Mouse (Mus musculus) natural killer cell, adult 2 months (primary cell): ENCODE measurements around the gene Rtn4rl1.

ENCODE experiments used
- DNase-seq, 2 experiments: peaks; one replicate each; pipeline ENCODE4 v3.0.0; 2022; ENCODE audit warnings: low spot score in 2 of 2

Rtn4rl1 gene

DNA sequence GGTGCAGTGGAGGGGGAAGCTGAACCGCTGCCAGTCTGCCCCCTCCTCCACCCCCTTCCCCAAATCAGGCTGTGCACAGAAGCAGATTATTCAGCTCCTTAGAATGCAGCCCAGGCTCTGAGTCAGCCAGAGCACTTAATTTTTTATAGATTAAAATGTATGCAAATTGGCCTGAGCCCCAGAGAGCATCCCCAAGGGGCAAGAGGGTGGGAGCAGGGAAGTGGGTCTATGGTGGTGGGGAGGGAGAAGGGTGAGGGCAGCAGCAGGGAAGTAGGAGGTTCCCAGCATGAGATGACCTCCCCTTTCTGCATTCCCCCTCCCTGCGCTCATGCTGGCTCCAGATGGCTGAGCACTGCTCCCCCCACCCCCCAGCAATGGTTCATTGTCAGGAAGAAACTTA is 8.6 kb upstream of the Rtn4rl1 start:
- DNase-seq = peak in 1 of 2 experiments; percentile 50

DNA sequence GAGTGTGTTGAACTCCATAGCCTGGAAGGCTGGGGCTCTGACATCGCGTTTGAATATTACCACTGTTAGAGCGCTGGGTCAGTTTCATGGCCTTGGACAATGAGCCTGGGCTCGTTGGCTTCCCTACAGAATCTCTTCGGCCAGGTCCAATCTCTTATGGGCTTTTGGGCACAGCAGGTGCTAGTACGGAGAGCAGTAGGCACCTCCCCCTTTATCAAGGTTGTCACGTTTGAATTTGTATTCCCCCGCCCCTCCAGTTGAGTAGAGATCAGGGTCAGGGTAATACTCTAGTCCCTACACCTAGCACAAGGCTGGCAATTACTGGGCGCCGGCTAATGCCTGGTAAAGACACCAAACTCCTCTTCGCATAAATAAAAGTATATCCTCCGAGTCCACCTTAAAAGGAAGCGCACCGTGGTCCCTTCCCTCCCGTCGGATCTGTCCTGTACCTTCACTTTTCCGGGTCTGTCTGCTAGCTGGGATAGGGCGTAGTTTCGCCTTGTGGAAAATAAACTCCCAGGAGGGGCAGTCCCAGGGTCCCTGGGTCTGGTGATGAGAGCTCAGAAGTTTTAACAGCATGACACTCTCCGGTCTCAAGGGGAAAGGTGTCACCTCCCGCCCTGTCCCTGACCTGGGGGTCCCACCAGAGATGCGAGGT is 3.7 kb upstream of the Rtn4rl1 start:
- DNase-seq = no peak

DNA sequence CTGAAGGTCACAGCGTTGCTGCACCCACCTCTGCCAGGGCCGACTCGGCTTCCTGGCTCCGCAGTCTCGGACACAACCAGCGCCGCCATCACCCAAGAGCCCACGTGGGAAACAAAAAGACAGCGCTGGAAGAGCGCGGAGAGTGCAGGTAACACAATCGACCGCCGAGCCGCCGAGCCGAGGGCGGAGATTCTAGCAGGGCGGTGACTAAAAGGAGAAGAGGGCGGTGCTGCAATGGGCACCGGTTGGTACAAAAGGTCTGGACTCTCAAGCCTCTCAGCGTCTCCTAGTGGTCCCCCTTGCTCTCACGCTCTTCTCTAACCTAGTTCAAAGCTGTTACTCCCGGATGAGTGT is 3.2 kb upstream of the Rtn4rl1 start:
- peak; percentile 70 to 82 for DNase-seq

DNA sequence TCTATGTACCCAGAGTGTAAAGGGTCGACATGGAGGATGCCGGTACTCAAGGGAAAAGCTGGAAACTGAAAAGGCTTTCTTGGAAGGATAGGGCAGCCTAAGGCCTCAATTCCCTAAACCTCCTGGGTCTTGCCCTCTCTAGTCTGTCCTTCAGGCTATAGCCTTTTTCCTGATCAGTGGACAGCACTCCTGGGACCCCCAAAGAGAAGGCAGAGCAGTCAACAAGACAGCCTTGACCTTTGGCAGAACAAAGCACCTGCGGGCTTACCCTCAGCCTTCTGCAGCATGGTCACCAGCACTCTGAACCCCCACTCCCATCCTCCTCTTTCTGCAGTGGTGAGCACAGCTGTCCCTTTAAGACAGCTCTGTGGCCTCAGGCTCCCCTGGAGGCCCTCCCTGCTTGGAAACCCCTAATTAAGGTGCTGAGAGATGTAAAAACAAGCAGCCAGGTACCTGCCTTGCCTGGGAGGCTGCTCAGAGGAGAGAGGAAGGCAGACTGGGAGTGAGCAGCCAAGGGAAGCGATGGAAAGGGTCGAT is 2.6 kb upstream of the Rtn4rl1 start, which contains the start of gene Dph1:
Gene Dph1 (minus strand): TSS at position 337 of the 537 bp plus-strand sequence.
- DNase-seq = no peak

DNA sequence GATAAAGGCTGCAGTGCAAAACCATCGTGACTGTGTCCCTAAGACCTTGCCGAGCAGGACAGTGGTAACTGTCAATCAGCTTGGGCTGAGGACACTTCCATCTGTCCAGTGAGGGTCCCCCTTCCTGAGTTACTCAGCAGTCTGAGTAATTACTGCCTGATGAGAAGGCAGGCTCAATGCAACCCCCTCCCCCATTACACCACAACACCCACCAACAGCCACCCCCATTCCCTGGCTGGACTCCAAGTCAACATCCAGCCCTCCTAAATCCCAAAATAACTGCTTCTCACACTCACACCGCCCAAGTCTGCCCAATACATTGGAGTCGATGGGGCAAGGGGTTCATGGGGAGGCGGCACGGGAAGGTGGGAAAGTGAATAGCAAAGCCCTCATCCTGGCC is 1.7 kb upstream of the Rtn4rl1 start:
- DNase-seq = no peak

DNA sequence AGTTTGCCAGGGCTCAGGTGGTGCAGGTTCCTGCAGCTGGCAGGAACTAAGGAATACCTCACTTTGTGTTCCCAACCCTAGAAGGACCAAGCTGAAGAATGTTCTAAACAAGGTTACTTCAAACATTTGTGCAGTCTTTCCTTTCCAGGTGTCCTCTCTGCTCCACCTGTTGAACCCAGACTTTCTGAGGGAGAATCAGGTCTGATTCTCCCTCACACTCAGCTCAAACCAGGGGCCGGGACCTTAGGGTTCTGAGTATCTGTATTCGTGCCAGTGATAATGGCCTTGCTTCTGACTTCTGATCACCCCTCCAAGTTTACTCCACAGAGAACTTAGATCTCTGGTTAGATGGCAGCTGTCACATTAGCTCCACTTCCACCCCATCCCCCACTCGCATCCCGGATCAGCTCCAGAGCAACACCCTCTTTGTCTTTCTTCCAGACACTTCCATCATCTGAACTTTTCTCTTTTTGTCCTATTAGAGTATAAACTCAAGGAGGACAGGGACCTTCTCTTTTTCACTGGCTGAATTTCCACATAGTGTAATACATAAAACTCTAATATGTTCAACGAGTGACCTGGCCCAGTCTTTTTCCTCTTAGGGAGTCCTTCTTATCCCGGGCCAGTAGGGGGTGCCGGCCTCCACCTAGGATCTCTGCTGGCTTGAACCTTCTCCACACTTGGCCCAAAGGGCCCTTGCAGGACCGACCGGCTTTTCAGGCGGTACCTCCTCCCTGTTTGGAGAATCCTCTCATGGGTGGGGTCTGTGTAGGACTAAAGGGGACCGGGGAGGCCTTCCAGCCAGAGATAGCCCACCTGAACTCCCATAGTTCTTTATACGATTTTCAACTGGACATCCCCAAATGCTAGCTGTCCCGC is 1.0 kb upstream of the Rtn4rl1 start:
- DNase-seq = peak; percentile 68 to 76

DNA sequence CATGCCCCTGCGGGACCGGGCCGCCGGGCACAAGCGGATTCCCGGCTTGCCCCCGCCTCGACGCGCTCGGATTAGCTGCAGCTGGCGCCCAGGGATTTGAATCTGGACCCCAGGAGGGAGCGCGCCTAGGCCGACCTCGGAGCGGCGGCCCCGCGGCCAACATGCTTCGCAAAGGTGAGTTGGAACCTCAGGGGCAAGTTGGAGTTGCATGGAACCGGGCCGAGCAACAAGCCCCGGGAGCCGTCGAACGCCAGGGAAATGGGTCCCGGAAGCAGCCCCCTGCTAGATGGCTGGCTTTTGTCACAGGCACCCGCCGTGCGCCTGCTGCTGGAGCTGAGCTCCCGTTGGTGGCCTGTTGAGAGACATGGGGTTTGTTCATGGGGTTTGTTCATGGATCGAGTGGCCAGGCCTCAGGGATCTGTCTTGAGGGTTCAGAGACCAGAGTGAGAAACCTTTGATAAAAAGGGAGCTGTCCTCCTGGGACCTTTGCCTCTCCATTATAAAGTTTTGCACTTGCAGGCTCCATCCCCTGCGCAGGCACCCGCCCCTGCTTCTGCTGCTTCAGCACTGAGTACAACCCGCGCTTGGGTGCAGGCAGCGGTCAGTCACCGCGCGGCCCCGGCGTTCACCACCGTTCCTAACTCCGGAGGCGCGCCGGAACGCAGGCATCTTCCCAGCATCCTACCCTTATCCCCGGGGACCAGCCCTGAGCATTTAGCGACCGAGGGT is 702 bp downstream of the Rtn4rl1 start:
- peak in 1 of 2 experiments; percentile 31 for DNase-seq

DNA sequence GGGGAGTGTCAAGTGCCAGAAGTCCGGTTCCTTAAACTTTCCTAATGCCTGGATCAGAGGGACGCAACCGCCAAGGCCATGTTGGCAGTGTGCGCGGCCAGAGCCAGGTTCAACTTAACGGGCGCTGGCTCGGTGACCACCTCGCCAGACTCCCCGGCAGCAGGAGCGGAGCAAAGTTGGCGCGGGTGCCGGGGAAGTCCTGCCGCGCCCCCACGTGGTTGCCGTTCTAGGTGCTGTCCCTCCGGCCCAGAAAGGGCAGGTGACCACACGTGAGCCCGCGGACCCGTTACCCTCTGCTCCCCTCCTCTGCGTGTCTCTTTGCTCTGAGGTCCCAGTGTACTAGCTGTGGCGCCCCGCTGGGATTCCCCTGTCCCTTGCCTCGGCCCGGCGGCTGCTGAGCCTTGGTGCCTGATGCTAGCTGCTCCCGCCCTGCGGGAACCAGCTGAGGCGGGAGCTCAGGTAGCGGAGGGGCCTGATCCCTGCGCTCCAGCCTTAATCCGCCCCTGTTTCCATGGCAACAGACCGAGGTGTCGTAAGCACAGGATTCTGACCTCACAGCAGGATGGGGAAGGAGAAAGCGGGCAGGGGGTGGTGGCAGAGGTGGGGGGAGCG is 1.4 kb downstream of the Rtn4rl1 start:
- peak; percentile 55 to 64 for DNase-seq

DNA sequence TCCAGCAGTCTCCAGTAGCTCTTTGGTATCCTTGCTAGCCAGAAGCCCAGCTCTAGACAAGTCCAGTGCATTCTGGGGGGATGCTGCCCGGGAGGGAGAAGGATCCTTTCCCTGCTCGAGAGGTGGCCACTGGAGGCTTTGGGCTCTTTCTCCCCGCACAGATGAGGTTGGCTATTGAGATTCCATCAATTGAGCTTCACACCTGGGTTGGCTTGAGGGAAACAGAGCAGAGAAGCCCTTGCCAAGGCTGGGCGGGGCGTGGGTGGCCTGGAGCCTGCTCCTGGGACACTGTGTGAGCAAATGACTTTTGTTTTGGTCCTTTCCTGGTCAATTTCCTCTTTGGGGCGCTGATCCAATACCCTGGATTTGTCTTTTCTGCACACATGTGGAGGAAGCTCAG is 2.5 kb downstream of the Rtn4rl1 start:
- no peak for DNase-seq

DNA sequence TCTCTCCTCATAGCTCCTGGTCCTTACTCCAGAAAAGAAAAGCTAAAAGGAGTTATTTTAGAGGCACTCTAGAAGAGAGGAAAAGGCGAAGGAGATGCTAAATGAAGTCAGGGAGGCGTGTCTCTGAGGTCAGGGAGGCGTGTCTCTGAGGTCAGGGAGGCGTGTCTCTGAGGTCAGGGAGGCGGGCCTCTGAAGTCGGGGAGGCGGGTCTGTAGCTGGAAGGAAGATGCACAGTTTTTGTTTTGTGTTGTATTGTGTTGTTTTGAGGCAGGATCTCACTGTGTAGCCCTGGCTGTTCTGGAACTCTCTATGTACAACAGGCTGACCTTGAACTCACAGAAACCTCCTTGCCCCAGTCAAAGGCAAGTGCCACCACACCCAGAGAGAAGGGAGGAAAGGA is 4.4 kb downstream of the Rtn4rl1 start:
- no peak for DNase-seq

DNA sequence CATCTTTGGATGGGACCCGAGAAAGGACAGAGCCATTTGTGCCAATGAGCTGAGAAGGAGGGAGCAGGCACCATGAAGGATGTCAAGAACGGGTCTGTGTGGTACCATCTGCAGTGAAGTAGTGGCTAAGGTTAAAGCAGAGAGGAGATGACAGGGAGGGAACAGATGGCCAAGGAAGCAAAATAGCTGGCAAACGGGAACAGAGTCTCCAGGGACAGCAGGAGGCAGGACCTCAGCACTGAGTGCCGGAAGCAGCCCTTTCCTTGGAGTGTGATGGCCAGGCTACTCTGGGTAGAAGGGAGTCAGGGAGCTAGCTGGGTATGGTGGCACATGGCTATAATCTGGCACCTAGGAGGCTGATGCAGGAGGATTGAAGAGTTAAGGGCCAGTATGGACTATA is 5.2 kb downstream of the Rtn4rl1 start:
- no peak for DNase-seq

DNA sequence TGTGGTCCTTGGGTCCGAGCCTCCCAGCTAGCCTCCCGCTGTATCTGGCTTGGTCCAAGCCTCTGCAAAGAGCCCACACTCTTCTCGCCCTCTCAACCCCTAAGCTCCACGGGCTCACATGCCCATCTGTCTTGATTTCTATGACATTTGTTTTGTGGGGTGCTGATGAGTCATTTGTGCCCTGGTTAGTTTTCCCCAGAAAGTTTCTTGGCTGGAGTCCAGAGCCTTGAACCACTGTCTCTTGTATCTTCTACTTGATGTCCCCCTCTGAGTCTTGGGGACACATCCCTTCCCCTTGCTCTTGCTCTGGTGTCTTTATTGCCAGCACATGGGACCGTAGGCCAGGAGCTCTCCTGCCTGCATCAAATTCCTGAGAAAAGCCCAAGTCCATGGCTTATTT is 6.4 kb downstream of the Rtn4rl1 start:
- DNase-seq = no peak

DNA sequence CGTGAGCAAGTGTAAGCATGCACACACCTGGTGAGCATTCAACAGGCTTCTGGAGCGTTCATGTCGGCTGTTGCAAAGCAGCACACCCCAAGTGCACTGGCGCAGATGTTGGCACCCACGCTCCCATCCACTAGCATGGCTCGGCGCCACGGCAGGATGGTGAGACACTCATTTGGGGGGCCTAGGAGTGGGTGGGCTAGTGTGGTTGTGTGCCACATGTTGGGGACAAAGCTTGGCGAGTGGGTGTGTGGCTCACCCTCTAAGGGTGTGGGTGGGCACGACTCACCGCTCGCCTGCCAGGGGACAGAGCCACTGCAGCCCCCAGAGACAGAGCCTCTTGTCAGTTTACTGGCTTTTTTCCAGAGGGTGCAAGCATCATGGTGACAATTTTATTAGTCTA is 7.4 kb downstream of the Rtn4rl1 start:
- no peak for DNase-seq

DNA sequence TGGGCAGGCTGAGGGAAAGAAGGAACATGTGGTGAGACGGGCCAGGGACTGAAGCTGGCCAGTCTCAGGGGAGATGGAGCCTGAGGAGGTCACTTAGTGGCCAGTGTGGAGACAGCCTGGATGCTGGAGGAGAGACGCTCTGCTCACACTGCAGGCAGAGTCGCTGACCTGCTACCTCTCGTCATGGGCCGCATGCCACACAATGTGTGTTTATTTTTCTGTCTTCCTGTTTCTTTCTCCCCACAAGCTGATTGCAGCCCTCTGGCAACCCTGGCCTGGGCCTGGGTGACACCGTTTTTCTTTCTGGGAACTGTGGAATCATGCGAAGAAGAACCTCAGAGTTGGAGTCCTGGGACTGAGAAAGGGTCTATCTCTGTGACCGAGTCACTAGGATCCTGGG is 8.1 kb downstream of the Rtn4rl1 start:
- DNase-seq = no peak

DNA sequence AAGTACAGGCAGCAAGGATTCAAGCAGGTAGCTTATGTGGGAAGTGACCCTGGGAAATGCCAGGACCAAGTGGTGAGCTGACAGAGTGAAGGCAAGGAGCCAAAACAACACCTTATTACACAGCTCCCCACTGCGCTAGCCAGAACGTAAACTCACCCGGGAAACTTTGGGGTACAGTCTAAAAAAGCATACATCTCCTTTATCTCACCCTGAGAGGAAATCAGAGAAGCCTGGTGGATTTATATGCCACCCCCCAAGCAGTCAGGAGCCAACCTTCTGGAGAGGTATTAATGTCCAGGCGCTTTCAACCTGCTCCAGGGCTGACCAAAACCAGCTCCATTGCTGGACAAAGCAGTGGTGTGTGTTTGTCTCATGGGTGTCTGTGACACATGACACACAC is 10.3 kb downstream of the Rtn4rl1 start:
- no peak for DNase-seq

DNA sequence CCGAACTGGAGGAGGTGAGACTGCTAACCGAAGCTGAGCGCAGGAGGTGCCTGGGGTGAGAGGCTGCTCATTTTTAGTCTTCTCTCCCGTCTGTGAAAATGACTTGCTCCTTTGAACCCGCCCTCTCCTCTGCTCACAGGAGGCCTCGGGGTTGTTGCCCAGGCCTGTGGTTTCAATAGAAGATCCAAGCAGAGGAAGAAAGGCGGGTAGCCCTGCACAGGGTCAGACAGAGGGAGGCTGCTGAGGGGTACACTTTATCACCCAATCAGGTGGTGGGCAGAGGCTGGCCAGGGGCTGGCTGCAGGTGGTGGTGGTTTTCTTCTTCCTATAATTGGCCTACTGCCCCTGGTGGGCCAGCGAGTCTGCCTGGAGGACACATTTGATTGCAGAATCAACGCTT is 10.9 kb downstream of the Rtn4rl1 start:
- no peak for DNase-seq

DNA sequence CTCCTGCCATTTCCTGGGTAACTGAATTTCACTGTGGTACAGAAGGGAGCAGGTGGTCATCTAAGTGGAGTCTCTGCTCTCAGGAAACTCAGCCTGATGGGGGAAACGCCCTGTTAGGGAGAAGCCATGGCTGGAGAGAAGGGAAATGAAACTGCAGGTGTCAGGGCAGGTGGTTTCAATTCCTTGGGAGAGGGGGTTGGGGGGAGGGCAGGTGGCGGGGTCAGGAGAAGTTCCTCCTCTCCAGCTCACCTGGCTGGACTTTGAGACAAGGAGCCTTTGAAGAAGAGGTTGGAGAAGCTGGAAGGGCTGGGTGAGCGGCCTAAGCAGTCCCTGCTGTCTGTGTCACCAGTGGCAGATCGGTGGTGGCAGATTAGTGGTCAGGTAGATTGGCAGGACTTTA is 12.8 kb downstream of the Rtn4rl1 start:
- DNase-seq = no peak

DNA sequence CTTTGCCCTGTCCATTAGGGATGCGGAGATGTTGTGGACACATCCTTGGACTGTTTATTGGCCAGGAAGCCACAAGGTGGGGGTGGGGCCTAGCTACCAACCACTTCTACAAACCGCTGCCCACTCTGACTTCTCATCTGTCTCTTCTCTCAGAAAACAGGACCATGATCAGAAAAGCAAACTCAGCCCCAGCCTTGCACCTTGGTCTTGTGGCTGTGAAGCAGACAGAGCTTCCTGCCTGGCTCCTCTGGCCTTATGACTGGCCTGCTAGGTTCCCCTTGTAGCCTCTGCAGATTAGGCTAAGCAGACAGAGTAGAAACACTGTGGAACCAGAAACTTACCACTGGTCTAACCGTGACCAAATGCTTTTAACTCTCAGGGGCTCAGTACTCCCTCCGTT is 15.8 kb downstream of the Rtn4rl1 start:
- peak; percentile 59 to 78 for DNase-seq

DNA sequence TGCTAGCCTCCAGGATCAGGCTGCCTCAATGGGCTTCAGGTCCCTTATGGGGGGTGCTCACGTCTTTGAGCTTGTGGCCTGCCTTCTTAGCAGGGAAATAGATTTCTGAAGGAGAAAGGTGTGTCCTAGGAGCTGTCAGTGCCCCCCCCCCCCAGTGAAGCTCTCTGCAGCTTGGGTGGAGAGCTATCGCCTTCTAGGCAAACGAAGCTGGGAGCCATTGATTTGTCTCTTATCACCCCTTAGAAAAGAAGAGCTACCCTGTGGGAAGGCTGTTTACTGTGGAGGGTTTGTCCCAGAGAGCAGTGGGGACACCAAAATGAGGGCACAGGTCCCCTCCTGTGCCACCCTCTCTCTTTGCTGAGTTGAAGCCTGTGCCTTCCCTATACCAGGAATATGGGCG is 16.5 kb downstream of the Rtn4rl1 start:
- no peak for DNase-seq

DNA sequence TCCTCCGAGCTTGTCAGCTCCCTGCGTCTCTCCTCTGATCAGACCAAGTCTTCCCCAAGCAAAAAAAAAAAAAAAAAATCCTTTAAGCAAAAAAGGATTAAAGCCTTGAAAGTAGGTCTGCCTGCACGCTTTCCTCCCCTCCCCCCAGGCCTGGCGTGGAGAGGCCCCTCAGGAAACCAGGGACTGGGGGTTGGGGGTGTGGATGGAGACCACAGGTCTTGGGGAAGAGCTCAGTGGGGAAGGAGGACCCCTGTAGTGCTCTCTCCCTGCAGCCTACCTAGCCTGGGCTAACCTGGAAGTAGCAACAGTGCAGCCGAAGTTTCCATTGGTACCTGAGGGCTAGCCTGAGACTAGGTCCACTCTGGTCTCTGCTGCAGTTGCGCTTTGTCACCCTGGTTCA is 17.2 kb downstream of the Rtn4rl1 start:
- no peak for DNase-seq

DNA sequence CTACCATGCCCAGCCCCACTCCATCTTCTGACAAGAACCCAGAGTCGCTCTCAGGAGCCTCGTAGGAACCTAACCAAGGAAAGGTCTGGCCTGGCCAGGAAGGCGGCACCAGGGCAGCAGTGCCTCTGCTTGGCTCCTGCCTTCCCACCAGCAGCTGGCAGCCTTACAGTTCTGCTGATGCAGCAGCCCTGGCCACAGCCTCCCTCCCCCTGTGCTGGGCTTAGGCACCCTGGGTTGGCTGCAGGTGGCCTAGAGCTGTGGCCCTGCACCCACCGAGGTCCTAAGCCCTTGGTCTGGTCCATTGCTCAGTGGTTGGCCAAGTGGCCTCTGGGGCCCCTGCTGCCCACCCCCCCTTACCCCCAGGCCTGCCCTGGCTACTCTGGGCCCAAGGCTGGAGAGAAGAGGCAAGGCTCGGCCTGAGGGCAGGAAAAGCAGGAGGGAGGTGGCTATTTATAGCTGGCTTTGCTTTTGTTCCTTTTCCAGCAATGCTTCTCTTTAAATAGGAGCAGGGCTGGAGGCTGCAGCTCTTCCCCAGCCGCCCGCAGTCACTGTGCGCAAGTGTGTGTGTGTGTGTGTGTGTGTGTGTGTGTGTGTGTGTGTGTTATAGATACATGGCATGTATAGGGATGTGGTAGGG is 18.6 kb downstream of the Rtn4rl1 start:
- no peak for DNase-seq
